Mouse (Mus musculus) CH12.LX (cell line): ENCODE results near the gene Il18r1. TPM values are rescaled to one million over a fixed set of nuclear protein-coding genes. Genes with fewer than 3 reads are reported as not detected.

Source experiments
- DNase-seq: peaks from one replicate; pipeline ENCODE4 v3.0.0-alpha.2; 2013; ENCODE audit errors: extremely low read depth
- H3K27ac ChIP-seq: 2 replicates; pipeline ENCODE4 v1.5.1; 2012; ENCODE audit warnings: low read depth, mild to moderate bottlenecking, control low read depth, moderate library complexity; ENCODE audit not compliant: insufficient read depth
- H3K27me3 ChIP-seq: replicated peaks from 2 replicates; pipeline ENCODE3; 2012; ENCODE audit warnings: inconsistent platforms
- H3K36me3 ChIP-seq, 2 experiments: replicated peaks in 1 of 2; 2 replicates each; pipeline versions ENCODE3 to v1.6.1; 2012; ENCODE audit warnings: inconsistent platforms in 1 of 2, low read length in 1 of 2, mild to moderate bottlenecking in 1 of 2, mixed read lengths in 1 of 2, moderate library complexity in 1 of 2; ENCODE audit not compliant: control insufficient read depth in 1 of 2, insufficient read depth in 1 of 2
- H3K4me1 ChIP-seq, 2 experiments: 2 replicates each; pipeline ENCODE4 v1.6.1; 2012; ENCODE audit warnings: inconsistent platforms in 1 of 2, moderate library complexity in 1 of 2; ENCODE audit not compliant: insufficient read depth in 2 of 2, control insufficient read depth in 1 of 2
- H3K4me2 ChIP-seq: 2 replicates; pipeline ENCODE4 v1.6.1; 2012; ENCODE audit warnings: low read depth, mild to moderate bottlenecking, control low read depth; ENCODE audit not compliant: poor library complexity, insufficient read depth, severe bottlenecking
- H3K4me3 ChIP-seq, 3 experiments: fragments of 150-350 bp in 1 of 3; sonication (generic) in 1 of 3; replicated peaks in 1 of 3; 2 replicates each; pipeline versions ENCODE3 to v1.5.1; 2011 to 2012; ENCODE audit warnings: low read depth in 2 of 3, low read length in 2 of 3, mild to moderate bottlenecking in 2 of 3, moderate library complexity in 2 of 3, control low read depth in 1 of 3, improper control_type of control experiment in 1 of 3, inconsistent platforms in 1 of 3, mixed read lengths in 1 of 3; ENCODE audit not compliant: poor library complexity in 1 of 3
- H3K79me2 ChIP-seq: replicated peaks from 2 replicates; pipeline ENCODE4 v1.6.1; 2012; ENCODE audit warnings: mild to moderate bottlenecking, moderate library complexity; ENCODE audit not compliant: control insufficient read depth, poor library complexity, insufficient read depth, severe bottlenecking; ENCODE audit errors: extremely low read depth
- H3K9ac ChIP-seq: 2 replicates; pipeline ENCODE4 v1.6.1; 2012; ENCODE audit warnings: low read depth, mild to moderate bottlenecking, control low read depth, moderate library complexity; ENCODE audit not compliant: insufficient read depth
- H3K9me3 ChIP-seq: replicated peaks from 2 replicates; pipeline ENCODE3; 2012; ENCODE audit warnings: low read length, inconsistent platforms, mixed read lengths
- BHLHE40 ChIP-seq: IDR thresholded peaks from 2 replicates; pipeline ENCODE4 v1.6.1; 2011; ENCODE audit warnings: mild to moderate bottlenecking, low read depth, low read length, improper control_type of control experiment
- CHD2 ChIP-seq: IDR thresholded peaks from 2 replicates; pipeline ENCODE4 v1.6.1; 2011; ENCODE audit warnings: low read length, improper control_type of control experiment
- ELF1 ChIP-seq: IDR thresholded peaks from 2 replicates; pipeline ENCODE4 v1.6.1; 2014; ENCODE audit warnings: low read depth, mild to moderate bottlenecking, inconsistent platforms, low read length, improper control_type of control experiment
- ETS1 ChIP-seq: conservative IDR thresholded peaks from 2 replicates; pipeline ENCODE4 v1.6.1; 2012; ENCODE audit warnings: low read depth, mild to moderate bottlenecking, inconsistent platforms, low read length, improper control_type of control experiment, moderate library complexity
- GABPA ChIP-seq: IDR thresholded peaks from 2 replicates; pipeline ENCODE4 v1.6.1; 2012; ENCODE audit warnings: low read depth, low read length, improper control_type of control experiment, inconsistent platforms; ENCODE audit not compliant: insufficient replicate concordance
- IRF4 ChIP-seq: IDR thresholded peaks from 2 replicates; pipeline ENCODE4 v1.6.1; 2014; ENCODE audit warnings: low read depth, mild to moderate bottlenecking, inconsistent platforms, low read length, improper control_type of control experiment
- JUN ChIP-seq: IDR thresholded peaks from 2 replicates; pipeline ENCODE4 v1.6.1; 2011; ENCODE audit warnings: low read depth, mild to moderate bottlenecking, low read length, improper control_type of control experiment, moderate library complexity; ENCODE audit not compliant: insufficient read depth
- KAT2A ChIP-seq: IDR thresholded peaks from 2 replicates; pipeline ENCODE4 v1.6.1; 2012; ENCODE audit warnings: low read length, improper control_type of control experiment, inconsistent platforms; ENCODE audit not compliant: insufficient replicate concordance
- MAZ ChIP-seq: IDR thresholded peaks from 2 replicates; pipeline ENCODE4 v1.6.1; 2012; ENCODE audit warnings: low read depth, mild to moderate bottlenecking, inconsistent platforms, low read length, improper control_type of control experiment, moderate library complexity
- MEF2A ChIP-seq: IDR thresholded peaks from 2 replicates; pipeline ENCODE4 v1.6.1; 2014; ENCODE audit warnings: low read depth, mild to moderate bottlenecking, inconsistent platforms, low read length, improper control_type of control experiment, borderline replicate concordance
- NELFE ChIP-seq: IDR thresholded peaks from 2 replicates; pipeline ENCODE4 v1.6.1; 2011; ENCODE audit warnings: low read depth, low read length, improper control_type of control experiment
- NRF1 ChIP-seq: IDR thresholded peaks from 2 replicates; pipeline ENCODE4 v1.6.1; 2014; ENCODE audit warnings: low read depth, mild to moderate bottlenecking, inconsistent platforms, low read length, improper control_type of control experiment, moderate library complexity
- POLR2AphosphoS2 ChIP-seq: IDR thresholded peaks from 2 replicates; pipeline ENCODE4 v1.6.1; 2011; ENCODE audit warnings: low read depth, low read length, improper control_type of control experiment
- RCOR1 ChIP-seq: conservative IDR thresholded peaks from 2 replicates; pipeline ENCODE4 v1.6.1; 2012; ENCODE audit warnings: low read depth, mild to moderate bottlenecking, inconsistent platforms, low read length, improper control_type of control experiment
- TCF12 ChIP-seq: IDR thresholded peaks from 2 replicates; pipeline ENCODE4 v1.6.1; 2014; ENCODE audit warnings: low read depth, mild to moderate bottlenecking, inconsistent platforms, low read length, improper control_type of control experiment
- USF1 ChIP-seq: IDR thresholded peaks from 2 replicates; pipeline ENCODE4 v1.6.1; 2014; ENCODE audit warnings: low read depth, mild to moderate bottlenecking, inconsistent platforms, low read length, improper control_type of control experiment
- ZC3H11A ChIP-seq: IDR thresholded peaks from 2 replicates; pipeline ENCODE4 v1.6.1; 2012; ENCODE audit warnings: low read depth, mild to moderate bottlenecking, inconsistent platforms, low read length, improper control_type of control experiment
- ZNF384 ChIP-seq: IDR thresholded peaks from 2 replicates; pipeline ENCODE4 v1.6.1; 2012; ENCODE audit warnings: low read depth, low read length, improper control_type of control experiment, inconsistent platforms
- dilution Hi-C: fragments of 300-500 bp; cut with MboI; formaldehyde crosslinking; loops from 2 replicates; pipeline ENCODE4 v1.14.3; 2020; ENCODE audit warnings: low sequenced_read_pairs; ENCODE audit not compliant: extremely low pct_unique_long_range_greater_than_20kb, extremely low pct_ligation_motif_present
- in situ Hi-C: fragments of 300-500 bp; cut with MboI; formaldehyde crosslinking; loops from 3 replicates; pipeline ENCODE4 v1.14.3; 2019; ENCODE audit warnings: low sequenced_read_pairs, low pct_ligation_motif_present, low pct_unique_long_range_greater_than_20kb, mixed read lengths
- polyA plus RNA-seq: library from polyadenylated mRNA; unstranded; fragments of >175 nt; gene quantifications from 2 replicates; pipeline ENCODE4 v1.2.1, GENCODE M21; 2012; ENCODE audit warnings: low read depth; ENCODE audit not compliant: insufficient read length
- total RNA-seq, 2 experiments: library from RNA; depleted of rRNA; stranded (reverse); fragments of 300-350 nt in 1 of 2; fragments of >200 nt in 1 of 2; gene quantifications; 2 replicates each; pipeline ENCODE4 v1.2.3; 2012 to 2014

Il18r1 gene
- total and polyA plus RNA-seq, 3 experiments = 0.13 TPM; not detected in 2

GRCm38 (mm10) chr1:40475697-40476096 lies 10.3 kb downstream of the Il18r1 start:
- TF ChIP-seq JUN (peak; percentile 56; the same call in 1 of the 2 replicates), IRF4 (0 out of 2 replicates have a peak, but pooled peaks have one; percentile 13), TCF12 (no peak), ZNF384 (peak; percentile 30; the same call in 1 of the 2 replicates)
- TF ChIP-seq, all 38 proteins: peak for 3
- dilution Hi-C loops = no loop called here
- Histone ChIP-seq H3K9ac (no peak overlapping the region), H3K4me1 (peaks cover 0 to 47% of the 10 kb centered on the region in 2 experiments; a peak in 2 of 4 replicates), H3K79me2 (no peaks in the 10 kb centered on the region), H3K27ac (no peak overlapping the region), H3K4me3 (no peak overlapping the region), H3K9me3 (no peaks in the 10 kb centered on the region), H3K36me3 (no peaks in the 10 kb centered on the region), H3K4me2 (no peak overlapping the region), H3K27me3 (no peaks in the 10 kb centered on the region)
- in situ Hi-C loops = no loop called here
- DNase-seq = no peak

GRCm38 (mm10) chr1:40476756-40477155 lies 11.4 kb downstream of the Il18r1 start:
- no peak overlapping the region for H3K9ac ChIP-seq
- dilution Hi-C loops (no loop called here), in situ Hi-C loops (no loop called here)
- no peaks in the 10 kb centered on the region for H3K36me3 ChIP-seq
- no peak overlapping the region for H3K27ac ChIP-seq
- no peak overlapping the region for H3K4me2 ChIP-seq
- H3K9me3 ChIP-seq = no peaks in the 10 kb centered on the region
- H3K79me2 ChIP-seq = no peaks in the 10 kb centered on the region
- no peak for TF ChIP-seq RCOR1
- no peak for TF ChIP-seq IRF4
- TF ChIP-seq NELFE = no peak
- TF ChIP-seq ZC3H11A = no peak
- no peak for TF ChIP-seq CHD2
- no peak for TF ChIP-seq POLR2AphosphoS2
- no peak for TF ChIP-seq USF1
- no peak for TF ChIP-seq MAZ
- DNase-seq = no peak
- H3K4me3 ChIP-seq = no peak overlapping the region
- H3K4me1 ChIP-seq = peaks cover 0 to 47% of the 10 kb centered on the region in 2 experiments; a peak in 2 of 4 replicates
- H3K27me3 ChIP-seq = no peaks in the 10 kb centered on the region

GRCm38 (mm10) chr1:40479505-40479923 lies 14.2 kb downstream of the Il18r1 start:
- Histone ChIP-seq H3K9me3 (no peaks in the 10 kb centered on the region), H3K4me2 (peak overlapping the region; percentile 50; the same call in 1 of the 2 replicates), H3K4me1 (peaks cover 0 to 40% of the 10 kb centered on the region in 2 experiments; a peak in 2 of 4 replicates), H3K36me3 (no peaks in the 10 kb centered on the region), H3K9ac (no peak overlapping the region), H3K27me3 (no peaks in the 10 kb centered on the region), H3K79me2 (no peaks in the 10 kb centered on the region)
- DNase-seq = peak; percentile 50
- in situ Hi-C loops = no loop called here
- TF ChIP-seq TCF12 (0 out of 2 replicates have a peak, but pooled peaks have one; percentile 17), ELF1 (peak; percentile 35; the same call in 1 of the 2 replicates), GABPA (no peak), NRF1 (peak; percentile 74), BHLHE40 (peak; percentile 57), RCOR1 (no peak), ETS1 (peak; percentile 73), MEF2A (peak; percentile 87), IRF4 (no peak), KAT2A (no peak)
- TF ChIP-seq, all 38 proteins: peak for 6
- Histone ChIP-seq H3K27ac (no peak overlapping the region), H3K4me3 (no peak overlapping the region)
- dilution Hi-C loops = no loop called here
